Mouse (Mus musculus) embryonic fibroblast, embryonic 13.5 days (primary cell): ENCODE results near the gene Galnt10.

Source experiments
- CTCF ChIP-seq: IDR thresholded peaks from 2 replicates; pipeline ENCODE4 v1.5.1; 2011; ENCODE audit warnings: mild to moderate bottlenecking, control low read depth, low read length, moderate library complexity, borderline replicate concordance; ENCODE audit not compliant: insufficient read depth
- POLR2A ChIP-seq: IDR thresholded peaks from 2 replicates; pipeline ENCODE4 v1.6.1; 2011; ENCODE audit warnings: low read depth, mild to moderate bottlenecking, control low read depth, low read length, moderate library complexity

- TF ChIP-seq POLR2A (peak; percentile 97), CTCF (no peak)
Measured at GRCm38 (mm10) chr11:57800971-57801765, 155.9 kb downstream of the Galnt10 start, which contains the start of gene Sap30l.
